Mouse (Mus musculus) testis, postnatal 14 days (tissue): ENCODE results near the gene Spsb1.

Experiments
- DNase-seq: peaks from one replicate; pipeline ENCODE4 v3.0.0; 2021; ENCODE audit warnings: low spot score

The Spsb1 gene

DNA sequence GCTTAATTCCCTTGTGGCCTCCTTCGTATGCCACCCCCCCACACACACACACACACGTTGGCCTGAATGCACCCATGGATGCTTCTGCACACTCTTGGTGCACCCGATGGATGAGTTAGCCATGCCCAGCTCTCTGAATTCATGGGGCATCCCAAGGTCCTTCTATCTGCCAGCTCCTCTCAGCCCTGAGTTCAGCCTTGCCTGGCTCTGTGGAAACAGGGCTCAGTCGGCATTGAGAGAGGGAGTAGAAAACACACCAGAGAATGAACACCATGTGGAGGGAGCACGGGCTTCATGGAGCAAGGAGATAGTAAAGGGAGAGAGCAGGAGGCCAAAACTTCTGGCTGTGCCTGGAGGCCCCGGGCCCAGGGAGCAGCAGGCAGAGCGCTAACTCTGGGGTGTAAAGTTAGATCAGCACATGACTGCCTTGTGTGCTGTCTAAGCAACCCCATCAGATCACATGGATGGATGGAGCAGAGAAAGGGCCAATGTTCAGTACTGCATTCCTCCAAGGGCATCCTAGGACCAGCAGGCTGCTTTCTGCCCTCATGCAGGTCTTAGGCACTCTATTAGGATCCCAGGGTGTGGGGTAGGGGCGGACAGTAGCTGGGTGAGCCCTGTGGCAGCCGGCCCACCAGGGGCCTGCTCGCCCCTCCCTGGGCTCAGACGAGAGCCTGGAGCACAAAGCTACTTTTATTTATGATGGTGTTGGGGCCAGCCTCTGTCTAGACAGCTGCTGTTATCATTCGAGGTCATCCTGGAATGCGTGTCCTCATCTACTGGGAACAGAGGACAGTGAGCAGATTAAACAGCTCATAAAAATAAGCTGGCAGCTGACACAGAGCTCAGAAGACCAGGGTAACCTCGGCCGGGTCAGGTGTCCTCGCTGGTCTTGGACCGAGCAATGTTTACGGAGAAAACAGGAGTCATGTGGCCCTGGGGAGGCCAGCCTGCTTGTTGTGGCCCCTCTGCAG lies 68.3 kb downstream of the Spsb1 start:
- no peak for DNase-seq

- DNase-seq = no peak
Measured at GRCm38 (mm10) chr4:149883990-149884389, 70.9 kb downstream of the Spsb1 start.

GRCm38 (mm10) chr4:149882139-149882916 lies 72.5 kb downstream of the Spsb1 start:
- no peak for DNase-seq

- DNase-seq = no peak
Measured at GRCm38 (mm10) chr4:149880908-149881307, 73.9 kb downstream of the Spsb1 start.

DNA sequence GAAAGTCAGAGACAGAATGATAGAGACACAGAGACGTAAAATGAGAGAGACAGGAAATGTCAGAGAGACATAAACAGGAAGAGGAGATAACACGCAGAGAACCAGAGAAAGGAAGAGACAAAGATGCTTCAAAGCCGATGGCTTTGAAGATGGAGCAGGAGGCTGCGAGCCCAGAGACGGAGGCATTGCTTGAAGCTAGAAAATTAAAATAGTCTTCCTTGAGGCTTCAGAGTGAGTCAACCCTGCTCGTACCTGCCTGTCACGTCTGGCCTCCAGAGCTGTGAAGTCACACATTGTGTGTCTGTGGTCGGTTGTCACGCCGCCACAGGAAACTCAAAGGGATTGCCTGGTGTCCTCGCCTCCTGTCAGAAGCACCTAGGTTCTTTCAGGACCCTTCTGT lies 74.9 kb downstream of the Spsb1 start:
- DNase-seq = no peak

GRCm38 (mm10) chr4:149878021-149878449 lies 76.8 kb downstream of the Spsb1 start:
- no peak for DNase-seq

DNA sequence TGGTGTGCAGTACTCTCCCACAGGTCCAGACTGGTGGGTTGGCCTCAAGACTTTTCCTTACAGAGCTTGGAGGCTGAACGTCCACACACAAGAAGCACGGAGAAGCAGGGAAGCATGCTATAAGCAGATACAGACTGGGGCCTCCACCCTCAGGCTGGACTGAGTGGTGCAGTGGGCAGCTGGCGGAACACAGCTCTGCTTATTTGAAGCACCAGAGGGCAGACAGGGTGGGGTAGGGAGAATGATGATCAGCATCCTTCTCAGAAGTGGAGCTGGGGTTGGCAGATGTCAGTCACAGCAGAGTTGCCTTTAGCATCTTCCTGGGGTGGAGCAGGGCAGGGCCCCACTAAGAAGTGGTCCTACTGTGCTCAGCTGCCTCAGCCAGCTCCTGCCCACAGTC lies 77.6 kb downstream of the Spsb1 start:
- no peak for DNase-seq

GRCm38 (mm10) chr4:149876761-149877160 lies 78.1 kb downstream of the Spsb1 start:
- no peak for DNase-seq

- DNase-seq = no peak
Measured at GRCm38 (mm10) chr4:149875986-149876501, 78.8 kb downstream of the Spsb1 start.

- no peak for DNase-seq
Measured at GRCm38 (mm10) chr4:149875296-149875695, 79.5 kb downstream of the Spsb1 start.

GRCm38 (mm10) chr4:149872236-149872635 lies 82.6 kb downstream of the Spsb1 start:
- no peak for DNase-seq

- no peak for DNase-seq
Measured at GRCm38 (mm10) chr4:149871582-149871981, 83.3 kb downstream of the Spsb1 start.

GRCm38 (mm10) chr4:149871014-149871413 lies 83.8 kb downstream of the Spsb1 start:
- DNase-seq = no peak

GRCm38 (mm10) chr4:149870412-149870811 lies 84.4 kb downstream of the Spsb1 start:
- DNase-seq = no peak

- DNase-seq = no peak
Measured at GRCm38 (mm10) chr4:149868725-149869124, 86.1 kb downstream of the Spsb1 start.

- no peak for DNase-seq
Measured at GRCm38 (mm10) chr4:149868009-149868408, 86.8 kb downstream of the Spsb1 start.

- no peak for DNase-seq
Measured at GRCm38 (mm10) chr4:149867351-149867750, 87.5 kb downstream of the Spsb1 start.

DNA sequence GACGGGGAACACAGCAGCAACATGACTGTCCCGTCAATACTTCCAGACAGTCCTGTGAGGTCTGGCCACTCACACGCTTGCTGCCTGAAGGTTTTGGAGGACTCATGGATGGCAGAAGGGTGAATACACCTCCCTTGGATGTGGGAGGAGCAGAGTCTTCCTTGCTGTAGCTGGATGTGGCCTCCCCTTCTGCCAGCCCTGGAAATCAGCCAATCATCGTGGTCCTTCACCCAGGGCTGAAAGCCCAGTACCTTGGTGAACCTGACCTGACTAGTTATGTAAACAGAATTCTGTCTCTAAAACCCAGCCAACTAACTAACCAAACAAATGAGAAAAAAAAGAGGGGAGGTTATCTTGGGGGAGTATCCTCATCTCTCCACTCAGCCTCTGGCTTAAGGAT lies 90.4 kb downstream of the Spsb1 start:
- DNase-seq = no peak

GRCm38 (mm10) chr4:149863522-149863921 lies 91.3 kb downstream of the Spsb1 start:
- no peak for DNase-seq

DNA sequence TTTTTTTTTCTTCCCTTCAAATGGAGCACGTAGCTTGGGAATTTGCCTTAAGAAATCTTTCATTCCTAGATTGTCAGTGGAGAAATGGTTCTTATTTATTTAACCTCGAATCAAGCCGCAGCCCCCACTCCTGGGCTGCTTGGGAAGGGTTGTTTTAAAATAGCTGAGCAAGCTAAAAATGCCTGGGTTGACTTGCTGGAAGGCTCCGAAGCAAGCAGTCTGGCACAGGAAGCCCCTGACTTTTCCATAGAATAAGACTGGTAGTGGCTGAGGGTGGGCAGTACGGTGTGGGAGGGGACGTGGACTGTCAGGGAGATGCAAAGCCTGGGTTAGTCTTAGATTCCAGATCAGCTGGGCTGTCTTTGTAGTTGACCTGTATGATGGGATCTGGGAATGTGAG lies 94.5 kb downstream of the Spsb1 start:
- no peak for DNase-seq

DNA sequence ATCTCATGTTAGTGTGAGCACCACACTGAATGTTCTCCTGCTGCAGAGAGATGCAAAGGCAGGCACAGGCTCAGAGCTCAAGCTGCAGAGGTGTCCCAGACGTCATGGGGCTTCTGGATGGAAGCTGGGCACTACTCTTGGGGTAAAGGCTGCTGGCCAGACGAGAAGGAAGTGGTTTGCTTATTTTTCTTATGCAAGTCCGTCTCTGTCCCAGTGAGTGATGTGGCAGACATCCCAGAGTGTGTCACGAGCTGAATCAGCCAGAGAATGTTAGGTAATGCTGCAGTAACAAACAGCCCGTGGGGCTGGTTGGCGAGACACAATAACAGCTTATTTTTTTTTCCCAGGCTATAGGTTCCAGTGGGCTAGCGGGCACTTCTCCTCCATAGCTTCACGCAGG lies 96.3 kb downstream of the Spsb1 start:
- DNase-seq = no peak

DNA sequence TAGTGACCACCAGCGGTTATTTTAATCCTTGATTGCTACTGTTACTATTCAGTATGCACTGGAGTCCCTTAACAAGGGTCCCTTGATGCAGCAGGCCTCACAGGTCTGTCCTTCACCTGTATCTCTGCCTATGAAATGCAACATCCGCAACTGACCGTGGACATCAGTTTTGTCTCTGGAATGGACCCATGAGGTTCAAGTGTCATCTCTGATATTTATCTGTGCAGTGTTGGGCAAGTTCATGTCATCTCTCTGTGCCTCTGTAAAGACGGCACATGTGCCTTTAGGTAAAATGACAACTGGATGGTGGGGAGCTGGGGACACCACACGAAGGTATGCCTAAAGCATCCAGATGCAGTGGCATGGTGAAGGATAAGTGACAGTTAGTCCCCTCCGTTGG lies 96.7 kb downstream of the Spsb1 start:
- DNase-seq = no peak

DNA sequence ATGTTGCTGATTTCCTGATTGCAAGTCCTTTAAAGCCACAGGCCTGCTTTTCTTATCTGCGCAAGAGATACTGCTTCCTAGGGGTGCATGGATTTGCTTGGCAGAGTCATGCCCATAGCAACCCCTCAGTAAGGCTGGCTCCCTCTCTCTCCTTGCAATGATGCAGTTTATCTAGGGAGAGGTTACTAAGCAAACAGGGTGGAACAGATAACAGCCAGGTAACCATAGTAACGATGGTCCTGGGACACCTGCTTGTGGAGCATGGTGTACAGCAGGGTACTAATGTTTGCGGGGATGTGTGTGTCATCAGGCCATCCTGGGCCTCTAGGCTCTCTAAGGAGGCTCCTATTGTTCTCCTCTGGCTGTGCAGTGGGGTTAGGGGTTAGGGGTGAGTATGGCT lies 97.2 kb downstream of the Spsb1 start:
- DNase-seq = no peak
